Mouse (Mus musculus) lung, postnatal 0 days (tissue): Measurements from ENCODE around the gene Pnn.

Experiments used
- CTCF ChIP-seq: IDR thresholded peaks from 2 replicates; pipeline ENCODE4 v1.5.1; 2016; ENCODE audit warnings: antibody characterized with exemption, mild to moderate bottlenecking
- EP300 ChIP-seq: IDR thresholded peaks from 2 replicates; pipeline ENCODE4 v1.6.1; 2016; ENCODE audit warnings: antibody characterized with exemption, mild to moderate bottlenecking, control low read depth

GRCm38 (mm10) chr12:59106491-59106890, 39.8 kb downstream of the Pnn start:
- TF ChIP-seq CTCF, result no peak
- TF ChIP-seq EP300, result no peak
